Mouse (Mus musculus) thymus, adult 2 months (tissue): ENCODE measurements around the gene Stox2. TPM values are rescaled to one million over a fixed set of nuclear protein-coding genes. Genes with fewer than 3 reads are reported as not detected.

ENCODE experiments used
- DNase-seq: peaks from one replicate; pipeline ENCODE4 v3.0.0; 2021
- H3K27ac ChIP-seq: fragments of 200-500 bp; 2 replicates; pipeline ENCODE4 v1.5.1; 2012; ENCODE audit warnings: low read length, control low read depth; ENCODE audit not compliant: control insufficient read depth, insufficient read depth
- H3K27me3 ChIP-seq: fragments of 200-500 bp; 2 replicates; pipeline ENCODE4 v1.6.1; 2012; ENCODE audit warnings: mild to moderate bottlenecking, low read length, moderate library complexity, mixed read lengths; ENCODE audit not compliant: control insufficient read depth, insufficient read depth
- H3K36me3 ChIP-seq: fragments of 200-500 bp; 2 replicates; pipeline ENCODE4 v1.6.1; 2012; ENCODE audit warnings: mild to moderate bottlenecking, low read length, moderate library complexity; ENCODE audit not compliant: control insufficient read depth, insufficient read depth
- H3K4me1 ChIP-seq: fragments of 200-500 bp; replicated peaks from 2 replicates; pipeline ENCODE4 v1.6.1; 2012; ENCODE audit warnings: low read length; ENCODE audit not compliant: control insufficient read depth, insufficient read depth
- H3K4me3 ChIP-seq: fragments of 200-500 bp; 2 replicates; pipeline ENCODE4 v1.5.1; 2012; ENCODE audit warnings: mild to moderate bottlenecking, low read length, control low read depth, moderate library complexity; ENCODE audit not compliant: control insufficient read depth, insufficient read depth
- CTCF ChIP-seq: fragments of 200-500 bp; IDR thresholded peaks from 2 replicates; pipeline ENCODE4 v1.5.1; 2012; ENCODE audit warnings: mild to moderate bottlenecking, control low read depth, low read length, moderate library complexity, borderline replicate concordance; ENCODE audit not compliant: control insufficient read depth, poor library complexity, insufficient read depth; ENCODE audit errors: extremely low read depth
- POLR2A ChIP-seq: fragments of 200-500 bp; IDR thresholded peaks from 2 replicates; pipeline ENCODE4 v1.6.1; 2012; ENCODE audit warnings: mild to moderate bottlenecking, low read length, control low read depth, moderate library complexity; ENCODE audit not compliant: control insufficient read depth, poor library complexity, insufficient read depth; ENCODE audit errors: extremely low read depth
- WGBS: fragments of 180-500 bp; shearing (Covaris S2); methylation state at CpG from one replicate; pipeline ENCODE4 v1.1.7; 2018; 5-methylcytosine and 5-hydroxymethylcytosine counted together
- polyA plus RNA-seq: library from polyadenylated mRNA; depleted of rRNA; stranded (reverse); fragments of >200 nt; gene quantifications from 2 replicates; pipeline ENCODE4 v1.2.3, GENCODE M21; 2012; rRNA removed

Gene Stox2
- polyA plus RNA-seq, 1 experiment: 1.1 TPM

DNA sequence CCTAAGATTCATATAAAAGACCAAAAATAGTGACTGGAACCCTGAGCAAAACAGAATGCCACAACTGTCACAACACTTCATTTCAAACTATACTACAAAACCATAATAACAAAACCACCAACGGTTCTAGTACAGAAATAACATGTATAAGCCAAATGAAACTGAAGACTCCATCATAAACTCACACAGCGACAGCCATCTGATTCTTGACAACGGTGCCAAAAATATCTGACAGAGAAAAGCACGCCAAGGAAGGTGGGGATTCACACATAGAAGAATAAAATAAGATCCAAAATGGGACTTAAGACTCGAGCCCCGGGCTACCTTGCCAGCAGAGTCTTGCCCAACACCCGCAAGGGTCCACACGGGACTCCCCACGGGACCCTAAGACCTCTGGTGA lies 300.9 kb downstream of the Stox2 start:
- Histone ChIP-seq H3K36me3 (no peaks in the 10 kb centered on the region), H3K4me1 (no peaks in the 10 kb centered on the region), H3K4me3 (no peak overlapping the region), H3K27ac (no peak overlapping the region), H3K27me3 (no peaks in the 10 kb centered on the region)
- no peak for TF ChIP-seq CTCF
- TF ChIP-seq POLR2A: no peak
- WGBS: 94% methylated on average over 9 of the region's 9 CpGs
- no peak for DNase-seq

DNA sequence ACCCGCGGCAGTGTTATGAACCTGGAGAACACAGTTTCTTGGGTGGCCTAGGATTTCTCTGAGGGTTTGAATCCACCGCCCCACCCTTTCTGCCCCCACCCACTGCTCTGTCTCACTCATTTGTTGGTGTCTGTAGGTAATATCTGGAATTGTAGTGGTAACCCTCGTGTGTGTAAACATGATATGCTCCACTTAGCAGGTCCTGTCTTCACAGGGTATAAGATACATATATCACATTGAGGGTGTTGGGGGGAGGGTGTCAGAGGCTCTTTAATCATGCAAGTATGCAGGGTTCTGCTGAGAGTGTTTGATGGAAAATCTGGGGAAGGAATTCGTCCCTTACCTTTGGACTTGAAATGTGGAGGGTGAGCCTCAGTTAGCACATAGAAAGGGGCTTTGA lies 310.1 kb downstream of the Stox2 start:
- 62% methylated on average over 5 of the region's 5 CpGs for WGBS
- Histone ChIP-seq H3K36me3 (no peaks in the 10 kb centered on the region), H3K27ac (no peak overlapping the region), H3K4me1 (no peaks in the 10 kb centered on the region), H3K4me3 (no peak overlapping the region), H3K27me3 (no peaks in the 10 kb centered on the region)
- DNase-seq: no peak
- TF ChIP-seq POLR2A: no peak
- no peak for TF ChIP-seq CTCF

DNA sequence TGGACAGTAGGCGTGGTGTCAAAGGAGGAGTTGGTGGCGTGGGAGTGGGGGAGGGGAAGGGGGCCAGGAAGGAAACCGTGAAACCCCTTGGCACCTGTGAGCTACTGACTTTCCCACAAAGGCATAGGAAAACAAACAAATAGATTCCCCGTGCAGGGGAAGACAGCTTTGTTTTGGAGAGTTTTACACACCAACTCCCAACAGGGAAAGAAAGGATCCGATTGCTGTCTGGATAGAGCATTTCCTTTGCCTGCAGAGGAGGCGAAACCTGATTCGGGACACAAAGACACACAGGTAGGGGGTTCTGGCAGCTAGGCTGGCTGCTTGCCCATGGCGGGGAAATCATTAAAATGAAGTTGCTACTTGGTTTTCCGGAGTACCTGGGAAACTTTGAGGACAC lies 310.6 kb downstream of the Stox2 start:
- TF ChIP-seq CTCF: no peak
- TF ChIP-seq POLR2A: no peak
- Histone ChIP-seq H3K27me3 (no peaks in the 10 kb centered on the region), H3K4me3 (no peak overlapping the region), H3K36me3 (no peaks in the 10 kb centered on the region), H3K4me1 (no peaks in the 10 kb centered on the region), H3K27ac (no peak overlapping the region)
- 20% methylated on average over 9 of the region's 9 CpGs for WGBS
- no peak for DNase-seq

GRCm38 (mm10) chr8:47134736-47135135 lies 311.4 kb downstream of the Stox2 start:
- no peak overlapping the region for H3K27ac ChIP-seq
- H3K4me3 ChIP-seq: no peak overlapping the region
- TF ChIP-seq POLR2A: no peak
- no peak for TF ChIP-seq CTCF
- DNase-seq: no peak
- no peaks in the 10 kb centered on the region for H3K4me1 ChIP-seq
- WGBS: 67% methylated on average over 11 of the region's 11 CpGs
- H3K27me3 ChIP-seq: no peaks in the 10 kb centered on the region
- H3K36me3 ChIP-seq: no peaks in the 10 kb centered on the region

- Histone ChIP-seq H3K36me3 (no peaks in the 10 kb centered on the region), H3K27ac (no peak overlapping the region), H3K4me3 (no peak overlapping the region), H3K27me3 (no peaks in the 10 kb centered on the region), H3K4me1 (no peaks in the 10 kb centered on the region)
- WGBS: 93% methylated on average over 3 of the region's 3 CpGs
- TF ChIP-seq CTCF (no peak), POLR2A (no peak)
- no peak for DNase-seq
These were observed 312.8 kb downstream of the Stox2 start for GRCm38 (mm10) chr8:47133381-47133780.

Other genes with a start within 250 kb of the Stox2 start
- 27.6 and 28.1 TPM in 2 replicates for gene Trappc11, start 87.1 kb upstream of the Stox2 start, polyA plus RNA-seq
- gene Rwdd4a, start 87.3 kb upstream of the Stox2 start, polyA plus RNA-seq: 30.5 and 30.8 TPM in 2 replicates
- gene Ing2, start 229.2 kb upstream of the Stox2 start, polyA plus RNA-seq: 4.2 and 5.4 TPM in 2 replicates